Mouse (Mus musculus) hindbrain, embryonic 14.5 days (tissue): ENCODE data around the gene Tcf19. TPM values are rescaled to one million over a fixed set of nuclear protein-coding genes. Genes with fewer than 3 reads are reported as not detected.

Experiments
- ATAC-seq: fragments of 200-750 bp; cut with Nextera tagmentation; 2 replicates; pipeline ENCODE4 v1.8.0; 2017; ENCODE audit warnings: moderate number of reproducible peaks, mild to moderate bottlenecking, moderate TSS enrichment, moderate library complexity; ENCODE audit not compliant: low FRiP score
- DNase-seq: peaks from one replicate; pipeline ENCODE4 v3.0.0-alpha.2; 2015; ENCODE audit warnings: low spot score
- H3K27ac ChIP-seq: fragments of 300-500 bp; sonication (generic); 2 replicates; pipeline ENCODE4 v1.5.1; 2014; ENCODE audit warnings: mild to moderate bottlenecking, moderate library complexity
- H3K27me3 ChIP-seq: fragments of 300-500 bp; sonication (generic); 2 replicates; pipeline ENCODE4 v1.6.1; 2014; ENCODE audit warnings: mild to moderate bottlenecking, low read length, mixed read lengths; ENCODE audit not compliant: control insufficient read depth, insufficient read depth
- H3K36me3 ChIP-seq: fragments of 300-500 bp; sonication (generic); replicated peaks from 2 replicates; pipeline ENCODE4 v1.6.1; 2014; ENCODE audit not compliant: control insufficient read depth, insufficient read depth
- H3K4me1 ChIP-seq: fragments of 300-500 bp; sonication (generic); replicated peaks from 2 replicates; pipeline ENCODE4 v1.6.1; 2014; ENCODE audit warnings: antibody characterized with exemption, low read length, mixed read lengths; ENCODE audit not compliant: control insufficient read depth, insufficient read depth
- H3K4me2 ChIP-seq: fragments of 300-500 bp; sonication (generic); replicated peaks from 2 replicates; pipeline ENCODE4 v1.6.1; 2014; ENCODE audit warnings: mild to moderate bottlenecking, moderate library complexity
- H3K4me3 ChIP-seq: fragments of 300-500 bp; sonication (generic); replicated peaks from 2 replicates; pipeline ENCODE4 v1.5.1; 2014; ENCODE audit warnings: mild to moderate bottlenecking, low read length
- H3K9ac ChIP-seq: fragments of 300-500 bp; sonication (generic); 2 replicates; pipeline ENCODE4 v1.6.1; 2014
- H3K9me3 ChIP-seq: fragments of 300-500 bp; sonication (generic); 2 replicates; pipeline ENCODE4 v1.6.1; 2016; ENCODE audit warnings: low read length; ENCODE audit not compliant: control insufficient read depth
- WGBS: fragments of 180-500 bp; shearing (Covaris S2); extraction: QIAGEN DNeasy Blood & Tissue Kit; methylation state at CpG from one replicate; pipeline ENCODE4 v1.1.7; 2014; 5-methylcytosine and 5-hydroxymethylcytosine counted together
- polyA plus RNA-seq: library from polyadenylated mRNA; unstranded; fragments of >200 nt; fragmentation: Nextera tagmentation; extraction: Ambion mirVana; gene quantifications from 2 replicates; pipeline ENCODE4 v1.2.1, GENCODE M21; 2014

Tcf19 gene
- 12.3 and 16.5 TPM in 2 replicates for polyA plus RNA-seq

GRCm38 (mm10) chr17:35516652-35517500 lies at the start of gene Tcf19, which contains the start of gene Cchcr1:
TSS of gene Tcf19 (minus strand) at chr17:35516824.
TSS of gene Cchcr1 (plus strand) at chr17:35517100.
- Histone ChIP-seq H3K36me3 (0 out of 2 replicates have a peak, but pooled peaks cover 3% of the 10 kb centered on the region), H3K9me3 (no peaks in the 10 kb centered on the region), H3K9ac (peak within 1 kb of the TSS; percentile 42), H3K27me3 (0 out of 2 replicates have a peak, but pooled peaks cover 4% of the 10 kb centered on the region), H3K4me3 (peak within 1 kb of the TSS; percentile 44), H3K4me2 (peak within 1 kb of the TSS; percentile 80), H3K4me1 (peaks cover 15% of the 10 kb centered on the region), H3K27ac (no peak within 1 kb of the TSS)
- DNase-seq, result peak; percentile 94
- peak; percentile 94 for ATAC-seq
- WGBS, result under 1% methylated on average over 67 of the region's 67 CpGs

- Histone ChIP-seq H3K27ac (no peak overlapping the region), H3K4me2 (no peak overlapping the region), H3K27me3 (no peaks in the 10 kb centered on the region), H3K9me3 (no peaks in the 10 kb centered on the region), H3K4me1 (no peaks in the 10 kb centered on the region), H3K4me3 (no peak overlapping the region), H3K9ac (no peak overlapping the region), H3K36me3 (no peaks in the 10 kb centered on the region)
- ATAC-seq (no peak), DNase-seq (no peak)
- WGBS, result 66% methylated on average over 8 of the region's 8 CpGs
Measured at GRCm38 (mm10) chr17:35558216-35558615, 41.6 kb upstream of the Tcf19 start.

GRCm38 (mm10) chr17:35557351-35557750 lies 40.7 kb upstream of the Tcf19 start:
- no peaks in the 10 kb centered on the region for H3K9me3 ChIP-seq
- no peak overlapping the region for H3K27ac ChIP-seq
- no peak overlapping the region for H3K9ac ChIP-seq
- H3K36me3 ChIP-seq, result no peaks in the 10 kb centered on the region
- no peak overlapping the region for H3K4me3 ChIP-seq
- 78% methylated on average over 9 of the region's 9 CpGs for WGBS
- DNase-seq, result no peak
- ATAC-seq, result no peak
- H3K27me3 ChIP-seq, result no peaks in the 10 kb centered on the region
- H3K4me2 ChIP-seq, result no peak overlapping the region
- H3K4me1 ChIP-seq, result no peaks in the 10 kb centered on the region

GRCm38 (mm10) chr17:35556812-35557211 lies 40.2 kb upstream of the Tcf19 start:
- no peaks in the 10 kb centered on the region for H3K36me3 ChIP-seq

GRCm38 (mm10) chr17:35556186-35556765 lies 39.7 kb upstream of the Tcf19 start:
- ATAC-seq, result no peak
- Histone ChIP-seq H3K27me3 (no peaks in the 10 kb centered on the region), H3K4me3 (no peak overlapping the region), H3K27ac (no peak overlapping the region), H3K9me3 (no peaks in the 10 kb centered on the region), H3K4me1 (no peaks in the 10 kb centered on the region), H3K36me3 (no peaks in the 10 kb centered on the region), H3K4me2 (no peak overlapping the region), H3K9ac (no peak overlapping the region)
- WGBS, result 94% methylated on average over 12 of the region's 13 CpGs
- no peak for DNase-seq

More at GRCm38 (mm10) chr17:35556812-35557211, 40.2 kb upstream of the Tcf19 start:
- Histone ChIP-seq H3K27ac (no peak overlapping the region), H3K4me1 (no peaks in the 10 kb centered on the region), H3K4me3 (no peak overlapping the region), H3K9me3 (no peaks in the 10 kb centered on the region), H3K9ac (no peak overlapping the region), H3K4me2 (no peak overlapping the region), H3K27me3 (no peaks in the 10 kb centered on the region)
- WGBS, result 30% methylated on average over 5 of the region's 5 CpGs
- DNase-seq (peak; percentile 61), ATAC-seq (no peak)

- H3K9me3 ChIP-seq, result no peaks in the 10 kb centered on the region
- no peak overlapping the region for H3K9ac ChIP-seq
- WGBS, result 90% methylated on average over 18 of the region's 18 CpGs
- no peak overlapping the region for H3K27ac ChIP-seq
- DNase-seq (no peak), ATAC-seq (no peak)
- no peak overlapping the region for H3K4me3 ChIP-seq
- no peaks in the 10 kb centered on the region for H3K4me1 ChIP-seq
- no peak overlapping the region for H3K4me2 ChIP-seq
- no peaks in the 10 kb centered on the region for H3K36me3 ChIP-seq
- H3K27me3 ChIP-seq, result no peaks in the 10 kb centered on the region
Measured at GRCm38 (mm10) chr17:35554761-35555397, 38.3 kb upstream of the Tcf19 start.

GRCm38 (mm10) chr17:35554321-35554720 lies 37.7 kb upstream of the Tcf19 start:
- no peak overlapping the region for H3K9ac ChIP-seq
- no peaks in the 10 kb centered on the region for H3K9me3 ChIP-seq
- WGBS, result 87% methylated on average over 5 of the region's 5 CpGs
- H3K4me1 ChIP-seq, result no peaks in the 10 kb centered on the region
- ATAC-seq (no peak), DNase-seq (no peak)
- H3K27ac ChIP-seq, result no peak overlapping the region
- H3K4me3 ChIP-seq, result no peak overlapping the region
- H3K4me2 ChIP-seq, result no peak overlapping the region
- no peaks in the 10 kb centered on the region for H3K27me3 ChIP-seq
- H3K36me3 ChIP-seq, result no peaks in the 10 kb centered on the region

- no peaks in the 10 kb centered on the region for H3K4me1 ChIP-seq
- no peaks in the 10 kb centered on the region for H3K36me3 ChIP-seq
- H3K4me2 ChIP-seq, result no peak within 1 kb of the TSS
- H3K4me3 ChIP-seq, result no peak within 1 kb of the TSS
- DNase-seq, result no peak
- no peak within 1 kb of the TSS for H3K27ac ChIP-seq
- no peak for ATAC-seq
- H3K27me3 ChIP-seq, result no peaks in the 10 kb centered on the region
- WGBS, result 74% methylated on average over 10 of the region's 10 CpGs
- H3K9me3 ChIP-seq, result no peaks in the 10 kb centered on the region
- H3K9ac ChIP-seq, result no peak within 1 kb of the TSS
Measured at GRCm38 (mm10) chr17:35551881-35552414, 35.3 kb upstream of the Tcf19 start, which contains the start of gene Cdsn. TSS of gene Cdsn (plus strand) at chr17:35552128.

GRCm38 (mm10) chr17:35550871-35551270 lies 34.2 kb upstream of the Tcf19 start:
- Histone ChIP-seq H3K27ac (no peak overlapping the region), H3K9me3 (no peaks in the 10 kb centered on the region), H3K4me2 (no peak overlapping the region), H3K4me3 (no peak overlapping the region), H3K27me3 (no peaks in the 10 kb centered on the region), H3K4me1 (no peaks in the 10 kb centered on the region), H3K9ac (no peak overlapping the region), H3K36me3 (no peaks in the 10 kb centered on the region)
- ATAC-seq (no peak), DNase-seq (no peak)
- 55% methylated on average over 8 of the region's 8 CpGs for WGBS
